Mouse (Mus musculus): ENCODE data around the gene Cxadr.

- TF ChIP-seq GATA1 (IDR thresholded peaks at IDR 0.05; ENCODE audit: borderline replicate concordance, low read length): no peak
- no peak for TF ChIP-seq TAL1 (conservative IDR thresholded peaks at IDR 0.05; ENCODE audit: low read depth, low read length)
These were observed 12.0 kb downstream of the Cxadr start for GRCm38 (mm10) chr16:78313135-78313887.

Data from G1E (cell line).